Mouse (Mus musculus) liver, embryonic 11.5 days (tissue): ENCODE data around the gene Cabin1. TPM values are rescaled to one million over a fixed set of nuclear protein-coding genes. Genes with fewer than 3 reads are reported as not detected.

ENCODE experiments used
- ATAC-seq: fragments of 200-750 bp; cut with Nextera tagmentation; replicated peaks from 2 replicates; pipeline ENCODE4 v1.8.0; 2017; ENCODE audit warnings: moderate number of reproducible peaks, mild to moderate bottlenecking, moderate TSS enrichment, moderate library complexity; ENCODE audit not compliant: low FRiP score
- DNase-seq: peaks from one replicate; pipeline ENCODE4 v3.0.0-alpha.2; 2017; ENCODE audit warnings: low spot score
- H3K27ac ChIP-seq: fragments of 300-500 bp; sonication (generic); 2 replicates; pipeline ENCODE4 v1.5.1; 2014; ENCODE audit warnings: mild to moderate bottlenecking, low read depth, low read length, control low read depth
- H3K27me3 ChIP-seq: fragments of 300-500 bp; sonication (generic); replicated peaks from 2 replicates; pipeline ENCODE4 v1.6.1; 2014; ENCODE audit warnings: low read length, mixed read lengths; ENCODE audit not compliant: control insufficient read depth, insufficient read depth
- H3K36me3 ChIP-seq: fragments of 300-500 bp; sonication (generic); 2 replicates; pipeline ENCODE4 v1.6.1; 2014; ENCODE audit warnings: mild to moderate bottlenecking, low read length, moderate library complexity, mixed read lengths; ENCODE audit not compliant: control insufficient read depth, insufficient read depth
- H3K4me1 ChIP-seq: fragments of 300-500 bp; sonication (generic); replicated peaks from 2 replicates; pipeline ENCODE4 v1.6.1; 2014; ENCODE audit warnings: low read length, mixed read lengths; ENCODE audit not compliant: control insufficient read depth, insufficient read depth
- H3K4me2 ChIP-seq: fragments of 300-500 bp; sonication (generic); 2 replicates; pipeline ENCODE4 v1.6.1; 2014; ENCODE audit warnings: mild to moderate bottlenecking, control low read depth, moderate library complexity
- H3K4me3 ChIP-seq: fragments of 300-500 bp; sonication (generic); 2 replicates; pipeline ENCODE4 v1.5.1; 2014; ENCODE audit warnings: low read depth, low read length, control low read depth
- H3K9ac ChIP-seq: fragments of 300-500 bp; sonication (generic); 2 replicates; pipeline ENCODE4 v1.6.1; 2014; ENCODE audit warnings: low read depth, low read length, control low read depth
- H3K9me3 ChIP-seq: fragments of 300-500 bp; sonication (generic); 2 replicates; pipeline ENCODE4 v1.6.1; 2016; ENCODE audit warnings: low read length, inconsistent platforms, mixed read lengths; ENCODE audit not compliant: control insufficient read depth
- WGBS: fragments of 180-500 bp; shearing (Covaris S2); extraction: QIAGEN DNeasy Blood & Tissue Kit; methylation state at CpG from one replicate; pipeline ENCODE4 v1.1.7; 2014; 5-methylcytosine and 5-hydroxymethylcytosine counted together
- polyA plus RNA-seq: library from polyadenylated mRNA; unstranded; fragments of >200 nt; fragmentation: Nextera tagmentation; extraction: Ambion mirVana; gene quantifications from 2 replicates; pipeline ENCODE4 v1.2.1, GENCODE M21; 2014

The Cabin1 gene
- polyA plus RNA-seq, 1 experiment from 2014 or later, result 33.3 TPM

GRCm38 (mm10) chr10:75686724-75687123 is 77.4 kb downstream of the Cabin1 start:
- ATAC-seq (no peak), DNase-seq (no peak)
- Histone ChIP-seq H3K9me3 (no peaks in the 10 kb centered on the region), H3K9ac (no peak overlapping the region), H3K36me3 (peaks cover 8% of the 10 kb centered on the region; the same call in 1 of the 2 replicates), H3K4me3 (no peak overlapping the region), H3K27me3 (no peaks in the 10 kb centered on the region), H3K27ac (no peak overlapping the region), H3K4me1 (no peaks in the 10 kb centered on the region), H3K4me2 (no peak overlapping the region)
- 76% methylated on average over 4 of the region's 4 CpGs for WGBS

GRCm38 (mm10) chr10:75684035-75685004 is 79.8 kb downstream of the Cabin1 start:
- H3K4me3 ChIP-seq, result no peak overlapping the region
- 70% methylated on average over 12 of the region's 12 CpGs for WGBS
- peaks cover 4% of the 10 kb centered on the region for H3K36me3 ChIP-seq
- ATAC-seq, result no peak
- no peak for DNase-seq
- no peaks in the 10 kb centered on the region for H3K27me3 ChIP-seq
- H3K4me1 ChIP-seq, result no peaks in the 10 kb centered on the region
- H3K9me3 ChIP-seq, result no peaks in the 10 kb centered on the region
- no peak overlapping the region for H3K9ac ChIP-seq
- no peak overlapping the region for H3K27ac ChIP-seq
- H3K4me2 ChIP-seq, result no peak overlapping the region

- no peak overlapping the region for H3K4me3 ChIP-seq
- no peak overlapping the region for H3K4me2 ChIP-seq
- no peaks in the 10 kb centered on the region; the same call in 1 of the 2 replicates for H3K4me1 ChIP-seq
- H3K27ac ChIP-seq, result no peak overlapping the region
- no peak for DNase-seq
- no peak for ATAC-seq
- H3K9me3 ChIP-seq, result no peaks in the 10 kb centered on the region
- peaks cover 4% of the 10 kb centered on the region for H3K36me3 ChIP-seq
- 88% methylated on average over 10 of the region's 10 CpGs for WGBS
- H3K27me3 ChIP-seq, result no peaks in the 10 kb centered on the region
- H3K9ac ChIP-seq, result no peak overlapping the region
Measured at GRCm38 (mm10) chr10:75680574-75681001, 83.6 kb downstream of the Cabin1 start.

- no peak overlapping the region for H3K4me2 ChIP-seq
- no peaks in the 10 kb centered on the region for H3K27me3 ChIP-seq
- ATAC-seq (no peak), DNase-seq (no peak)
- WGBS, result 85% methylated on average over 6 of the region's 6 CpGs
- H3K9me3 ChIP-seq, result no peaks in the 10 kb centered on the region
- H3K4me3 ChIP-seq, result no peak overlapping the region
- peaks cover 6% of the 10 kb centered on the region for H3K36me3 ChIP-seq
- no peak overlapping the region for H3K27ac ChIP-seq
- no peak overlapping the region for H3K9ac ChIP-seq
- no peaks in the 10 kb centered on the region; the same call in 1 of the 2 replicates for H3K4me1 ChIP-seq
Measured at GRCm38 (mm10) chr10:75679204-75679603, 84.9 kb downstream of the Cabin1 start.

- Histone ChIP-seq H3K4me2 (no peak overlapping the region), H3K36me3 (peaks cover 9% of the 10 kb centered on the region), H3K27me3 (no peaks in the 10 kb centered on the region), H3K9ac (no peak overlapping the region), H3K4me1 (no peaks in the 10 kb centered on the region; the same call in 1 of the 2 replicates), H3K9me3 (no peaks in the 10 kb centered on the region), H3K4me3 (no peak overlapping the region), H3K27ac (no peak overlapping the region)
- DNase-seq (no peak), ATAC-seq (no peak)
- 95% methylated on average over 5 of the region's 5 CpGs for WGBS
Measured at GRCm38 (mm10) chr10:75677989-75678388, 86.2 kb downstream of the Cabin1 start.

- no peaks in the 10 kb centered on the region; the same call in 1 of the 2 replicates for H3K4me1 ChIP-seq
- H3K27ac ChIP-seq, result no peak overlapping the region
- H3K27me3 ChIP-seq, result no peaks in the 10 kb centered on the region
- DNase-seq (no peak), ATAC-seq (no peak)
- no peaks in the 10 kb centered on the region for H3K9me3 ChIP-seq
- H3K36me3 ChIP-seq, result peaks cover 9% of the 10 kb centered on the region
- no peak overlapping the region for H3K4me3 ChIP-seq
- H3K4me2 ChIP-seq, result no peak overlapping the region
- H3K9ac ChIP-seq, result no peak overlapping the region
- 75% methylated on average over 2 of the region's 2 CpGs for WGBS
Measured at GRCm38 (mm10) chr10:75677571-75677970, 86.6 kb downstream of the Cabin1 start.

- H3K36me3 ChIP-seq, result peaks cover 9% of the 10 kb centered on the region
Measured at GRCm38 (mm10) chr10:75676819-75677565, 87.1 kb downstream of the Cabin1 start.

GRCm38 (mm10) chr10:75676286-75676685 is 87.9 kb downstream of the Cabin1 start:
- no peak for DNase-seq
- Histone ChIP-seq H3K4me2 (no peak overlapping the region), H3K4me3 (no peak overlapping the region), H3K36me3 (peaks cover 9% of the 10 kb centered on the region), H3K9me3 (no peaks in the 10 kb centered on the region), H3K9ac (no peak overlapping the region), H3K27ac (no peak overlapping the region), H3K27me3 (no peaks in the 10 kb centered on the region), H3K4me1 (no peaks in the 10 kb centered on the region; the same call in 1 of the 2 replicates)
- WGBS, result 84% methylated on average over 2 of the region's 2 CpGs
- ATAC-seq, result no peak

More at GRCm38 (mm10) chr10:75676819-75677565, 87.1 kb downstream of the Cabin1 start:
- Histone ChIP-seq H3K4me2 (no peak overlapping the region), H3K9ac (no peak overlapping the region), H3K4me3 (no peak overlapping the region), H3K9me3 (no peaks in the 10 kb centered on the region), H3K27ac (no peak overlapping the region), H3K4me1 (no peaks in the 10 kb centered on the region; the same call in 1 of the 2 replicates), H3K27me3 (no peaks in the 10 kb centered on the region)
- ATAC-seq, result no peak
- 86% methylated on average over 7 of the region's 7 CpGs for WGBS
- no peak for DNase-seq
